8 mouse cellular contexts compared by ENCODE assay signal in genomic region chr5:140663621-140664180, GRCm38 (mm10). TPM values are rescaled to one million over a fixed set of nuclear protein-coding genes. Genes with fewer than 3 reads are reported as not detected.
A peak's percentile ranks its signal among the peaks of the same experiment; 100 is the strongest.
DNase-seq lines count a peak whose midpoint lies in the region; ATAC-seq lines count a peak whose summit lies in the region.

No protein-coding gene starts in this region.

- peaks cover 2% of the 10 kb centered on the region; the same call in 1 of the 2 replicates for H3K9me3 ChIP-seq in embryonic facial prominence, embryonic 13.5 days
- no peaks in the 10 kb centered on the region for H3K9me3 ChIP-seq in heart, embryonic 15.5 days (replicated peaks)

- peaks cover 38% of the 10 kb centered on the region for H3K4me1 ChIP-seq in embryonic facial prominence, embryonic 13.5 days
- H3K4me1 ChIP-seq in heart, embryonic 15.5 days (replicated peaks) = peaks cover 37% of the 10 kb centered on the region

- no peaks in the 10 kb centered on the region for H3K27me3 ChIP-seq in embryonic facial prominence, embryonic 13.5 days
- no peaks in the 10 kb centered on the region for H3K27me3 ChIP-seq in heart, embryonic 15.5 days

- no peak overlapping the region for H3K27ac ChIP-seq in embryonic facial prominence, embryonic 13.5 days
- no peak overlapping the region for H3K27ac ChIP-seq in heart, embryonic 15.5 days

- WGBS in embryonic facial prominence, embryonic 13.5 days = 44% methylated on average over 7 of the region's 7 CpGs
- WGBS in heart, embryonic 15.5 days = 40% methylated on average over 7 of the region's 7 CpGs

- H3K4me3 ChIP-seq in embryonic facial prominence, embryonic 13.5 days = no peak overlapping the region
- no peak overlapping the region for H3K4me3 ChIP-seq in heart, embryonic 15.5 days

- no peak overlapping the region for H3K9ac ChIP-seq in embryonic facial prominence, embryonic 13.5 days
- H3K9ac ChIP-seq in heart, embryonic 15.5 days = 0 out of 2 replicates have a peak overlapping the region, but pooled peaks have one; percentile 18

- DNase-seq in heart, adult 18-20 months = peak; percentile 65 to 77
- no peak for DNase-seq in heart, adult 8-10 months (ENCODE audit: low spot score)
- peak; percentile 64 to 65 for DNase-seq in adrenal gland, adult 18-20 months (ENCODE audit: low spot score in 2 of 2)
- peak; percentile 80 to 85 for DNase-seq in kidney, postnatal 4 days
- DNase-seq in lung, postnatal 25 days (ENCODE audit: low spot score) = peak; percentile 81
- DNase-seq in spleen, postnatal 36 days (ENCODE audit: low spot score in 2 of 2) = peak; percentile 79 to 82

- ATAC-seq in embryonic facial prominence, embryonic 13.5 days (ENCODE audit: insufficient number of reproducible peaks, insufficient read depth, low FRiP score, low TSS enrichment, low read depth) = 0 out of 2 replicates have a peak, but pooled peaks have one; percentile 44
- ATAC-seq in heart, embryonic 15.5 days (replicated peaks; ENCODE audit: insufficient number of reproducible peaks, insufficient read depth, low FRiP score, low read depth) = peak; percentile 64; the same call in 1 of the 2 replicates

- H3K4me2 ChIP-seq in embryonic facial prominence, embryonic 13.5 days = no peak overlapping the region
- no peak overlapping the region for H3K4me2 ChIP-seq in heart, embryonic 15.5 days

- H3K36me3 ChIP-seq in embryonic facial prominence, embryonic 13.5 days = peaks cover 31% of the 10 kb centered on the region
- H3K36me3 ChIP-seq in heart, embryonic 15.5 days = peaks cover 3% of the 10 kb centered on the region

RNA-seq across cellular contexts. Expression of gene Ttyh3, which starts 14.9 kb away (rescaled TPM):
- total RNA-seq in heart, adult 18-20 months (2021) = 1 to 10 TPM; 7.6 to 7.7 TPM
- total RNA-seq in heart, adult 8-10 months (2022) = 10 to 100 TPM in 2 of 4 experiments, 1 to 10 TPM in 2; 8.8 to 11.5 (median 9.9) TPM
- 10 to 100 TPM; 26.5 to 70.6 TPM for total RNA-seq in adrenal gland, adult 18-20 months (2021)
- polyA plus RNA-seq in embryonic facial prominence, embryonic 13.5 days (2015; fragmentation: Nextera tagmentation; extraction: Ambion mirVana) = 45.0 and 47.6 TPM in 2 replicates
- polyA plus RNA-seq in heart, embryonic 15.5 days (2015; fragmentation: Nextera tagmentation; extraction: Ambion mirVana) = 20.3 and 28.9 TPM in 2 replicates

RNA-seq across cellular contexts. Expression of gene Iqce, which starts 38.5 kb away (rescaled TPM):
- 1 to 10 TPM; 4.0 to 5.3 TPM for total RNA-seq in heart, adult 18-20 months (2021)
- 1 to 10 TPM; 4.5 to 7.8 (median 5.6) TPM for total RNA-seq in heart, adult 8-10 months (2022)
- total RNA-seq in adrenal gland, adult 18-20 months (2021) = 10 to 100 TPM; 11.4 to 14.3 TPM
- 25.3 and 27.9 TPM in 2 replicates for polyA plus RNA-seq in embryonic facial prominence, embryonic 13.5 days (2015; fragmentation: Nextera tagmentation; extraction: Ambion mirVana)
- 8.2 and 10.0 TPM in 2 replicates for polyA plus RNA-seq in heart, embryonic 15.5 days (2015; fragmentation: Nextera tagmentation; extraction: Ambion mirVana)

RNA-seq across cellular contexts. Expression of gene Brat1, which starts 41.1 kb away (rescaled TPM):
- total RNA-seq in heart, adult 18-20 months (2021) = 1 to 10 TPM; 6.4 to 7.8 TPM
- 1 to 10 TPM; 6.7 to 8.2 (median 7.8) TPM for total RNA-seq in heart, adult 8-10 months (2022)
- 10 to 100 TPM; 12.7 to 14.9 TPM for total RNA-seq in adrenal gland, adult 18-20 months (2021)
- 21.7 and 22.0 TPM in 2 replicates for polyA plus RNA-seq in embryonic facial prominence, embryonic 13.5 days (2015; fragmentation: Nextera tagmentation; extraction: Ambion mirVana)
- polyA plus RNA-seq in heart, embryonic 15.5 days (2015; fragmentation: Nextera tagmentation; extraction: Ambion mirVana) = 12.2 and 16.9 TPM in 2 replicates

RNA-seq across cellular contexts. Expression of gene Lfng, which starts 56.6 kb away (rescaled TPM):
- 1 to 10 TPM; 6.7 to 9.9 TPM for total RNA-seq in heart, adult 18-20 months (2021)
- total RNA-seq in heart, adult 8-10 months (2022) = 1 to 10 TPM; 6.0 to 8.3 (median 6.9) TPM
- total RNA-seq in adrenal gland, adult 18-20 months (2021) = 10 to 100 TPM in 1 of 2 experiments, 1 to 10 TPM in 1; 9.8 to 12.3 TPM
- 20.6 and 21.8 TPM in 2 replicates for polyA plus RNA-seq in embryonic facial prominence, embryonic 13.5 days (2015; fragmentation: Nextera tagmentation; extraction: Ambion mirVana)
- polyA plus RNA-seq in heart, embryonic 15.5 days (2015; fragmentation: Nextera tagmentation; extraction: Ambion mirVana) = 5.0 and 7.9 TPM in 2 replicates
